Comparison of ENCODE assay signal across 19 mouse cellular contexts in the genomic region with DNA sequence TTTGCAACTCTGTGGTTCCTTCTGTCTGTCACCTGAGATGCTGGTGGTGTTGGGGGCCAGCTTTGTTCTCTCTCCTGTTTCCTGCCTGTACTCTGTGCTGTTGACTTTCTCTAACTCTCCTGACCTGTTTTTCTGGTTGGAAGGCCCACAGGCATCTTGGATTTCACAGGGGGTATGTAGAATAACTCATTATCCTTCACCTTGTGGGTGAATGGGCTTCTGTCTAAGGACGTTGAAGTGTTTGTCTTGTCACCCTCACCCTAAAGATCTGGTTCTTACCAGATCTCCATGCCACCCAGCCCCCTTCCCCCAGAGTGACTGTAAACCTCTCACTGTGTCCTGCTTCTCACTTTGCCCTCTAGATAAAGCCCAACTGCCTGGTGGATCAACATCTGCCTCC. TPM values are rescaled to one million over a fixed set of nuclear protein-coding genes. Genes with fewer than 3 reads are reported as not detected.
DNase-seq lines count a peak whose midpoint lies in the region; ATAC-seq and TF ChIP-seq lines count a peak whose summit lies in the region.
"Had no signal": no experiment of that assay in that cellular context is flagged by ENCODE, and none has a peak within 500 bp of the region (broad histone marks: within the 10 kb centered on the region; RNA-seq: fewer than 3 reads in every experiment).

No protein-coding gene starts in this region.

- 56% methylated on average over 1 of the region's 1 CpGs for WGBS in kidney, embryonic 15.5 days
- WGBS in limb, embryonic 15.5 days = 72% methylated on average over 1 of the region's 1 CpGs

- no peak for DNase-seq in kidney, adult 8-10 months
- no peak for DNase-seq in frontal cortex, postnatal 36 days (ENCODE audit: low spot score in 2 of 2)
- no peak for DNase-seq in cerebellum, postnatal 25 days
- no peak for DNase-seq in heart, postnatal 10 days
- DNase-seq: cerebellum, postnatal 10 days; gastrocnemius, postnatal 36 days; heart, postnatal 14 days; kidney, adult 18-20 months; lung, postnatal 36 days had no signal

- no peak overlapping the region for H3K4me3 ChIP-seq in kidney, embryonic 15.5 days (replicated peaks)
- H3K4me3 ChIP-seq in ES-Bruce4 (ENCODE audit: low read depth, low read length) = no peak overlapping the region
- no peak overlapping the region for H3K4me3 ChIP-seq in bone marrow macrophage, adult 2 months (ENCODE audit: insufficient read depth, low read length)
- no peak overlapping the region for H3K4me3 ChIP-seq in limb, embryonic 15.5 days
- H3K4me3 ChIP-seq: heart, embryonic 10.5 days; layer of hippocampus, adult 2 months; liver, embryonic 12.5 days; midbrain, embryonic 12.5 days had no signal

- intact Hi-C loops in heart, postnatal 10 days (cut with DNase I) = no loop called here

- peak; percentile 59; the same call in 1 of the 2 replicates for ATAC-seq in kidney, embryonic 15.5 days (replicated peaks; ENCODE audit: low FRiP score)
- ATAC-seq in limb, embryonic 15.5 days (ENCODE audit: insufficient number of reproducible peaks, low FRiP score, low TSS enrichment, low read depth) = no peak
- ATAC-seq: liver, embryonic 12.5 days had no signal

- peak; percentile 53 for TF ChIP-seq EP300 in ES-Bruce4 (IDR thresholded peaks at IDR 0.05; ENCODE audit: insufficient read depth, low read depth, low read length)

- no peak for TF ChIP-seq CTCF in ES-Bruce4 (IDR thresholded peaks at IDR 0.05; ENCODE audit: low read depth, low read length)
- TF ChIP-seq CTCF in bone marrow macrophage, adult 2 months (IDR thresholded peaks at IDR 0.05; ENCODE audit: low read depth, low read length) = no peak

- TF ChIP-seq POLR2A in ES-Bruce4 (IDR thresholded peaks at IDR 0.05; ENCODE audit: insufficient read depth, low read length) = no peak
- no peak for TF ChIP-seq POLR2A in bone marrow macrophage, adult 2 months (IDR thresholded peaks at IDR 0.05; ENCODE audit: borderline replicate concordance, low read depth, low read length)

- no peak overlapping the region for H3K9ac ChIP-seq in kidney, embryonic 15.5 days
- no peak overlapping the region for H3K9ac ChIP-seq in ES-Bruce4 (ENCODE audit: low read depth, poor library complexity, severe bottlenecking)
- H3K9ac ChIP-seq in limb, embryonic 15.5 days = no peak overlapping the region
- H3K9ac ChIP-seq: hindbrain, embryonic 14.5 days; liver, embryonic 12.5 days; midbrain, embryonic 12.5 days had no signal

- peaks cover 100% of the 10 kb centered on the region for H3K36me3 ChIP-seq in kidney, embryonic 15.5 days
- H3K36me3 ChIP-seq in ES-Bruce4 (ENCODE audit: control insufficient read depth, insufficient read depth, low read length, poor library complexity, severe bottlenecking) = peaks cover 24% of the 10 kb centered on the region
- peaks cover 94% of the 10 kb centered on the region for H3K36me3 ChIP-seq in limb, embryonic 15.5 days

- no peaks in the 10 kb centered on the region for H3K9me3 ChIP-seq in kidney, embryonic 15.5 days (replicated peaks)
- H3K9me3 ChIP-seq in ES-Bruce4 (replicated peaks; ENCODE audit: control insufficient read depth, insufficient read depth, low read length, poor library complexity, severe bottlenecking) = no peaks in the 10 kb centered on the region
- H3K9me3 ChIP-seq in limb, embryonic 15.5 days = no peaks in the 10 kb centered on the region
- H3K9me3 ChIP-seq: heart, embryonic 10.5 days; liver, embryonic 12.5 days; midbrain, embryonic 12.5 days had no signal

- H3K27me3 ChIP-seq in kidney, embryonic 15.5 days = no peaks in the 10 kb centered on the region
- H3K27me3 ChIP-seq in ES-Bruce4 (ENCODE audit: control insufficient read depth, insufficient read depth, low read length, poor library complexity, severe bottlenecking) = no peaks in the 10 kb centered on the region
- H3K27me3 ChIP-seq in limb, embryonic 15.5 days = no peaks in the 10 kb centered on the region
- H3K27me3 ChIP-seq: liver, embryonic 12.5 days; midbrain, embryonic 12.5 days; Patski had no signal

- no peaks in the 10 kb centered on the region for H3K4me1 ChIP-seq in kidney, embryonic 15.5 days
- peaks cover 8% of the 10 kb centered on the region for H3K4me1 ChIP-seq in ES-Bruce4 (ENCODE audit: control insufficient read depth, insufficient read depth, low read length)
- H3K4me1 ChIP-seq in bone marrow macrophage, adult 2 months (ENCODE audit: control insufficient read depth, insufficient read depth, low read length) = peaks cover 62% of the 10 kb centered on the region
- no peaks in the 10 kb centered on the region for H3K4me1 ChIP-seq in limb, embryonic 15.5 days
- H3K4me1 ChIP-seq: heart, embryonic 10.5 days; midbrain, embryonic 12.5 days had no signal

- no peak overlapping the region for H3K4me2 ChIP-seq in kidney, embryonic 15.5 days
- no peak overlapping the region for H3K4me2 ChIP-seq in limb, embryonic 15.5 days
- H3K4me2 ChIP-seq: hindbrain, embryonic 14.5 days; liver, embryonic 12.5 days; midbrain, embryonic 12.5 days had no signal

- H3K27ac ChIP-seq in kidney, embryonic 15.5 days = no peak overlapping the region
- H3K27ac ChIP-seq in ES-Bruce4 (ENCODE audit: insufficient read depth, low read length) = peak overlapping the region; percentile 81
- H3K27ac ChIP-seq in bone marrow macrophage, adult 2 months (ENCODE audit: insufficient read depth, low read depth, low read length) = peak overlapping the region; percentile 92
- H3K27ac ChIP-seq in limb, embryonic 15.5 days = 0 out of 2 replicates have a peak overlapping the region, but pooled peaks have one; percentile 60
- H3K27ac ChIP-seq: heart, embryonic 10.5 days; hindbrain, embryonic 14.5 days; layer of hippocampus, adult 2 months; liver, embryonic 12.5 days; midbrain, embryonic 12.5 days had no signal

RNA-seq across cellular contexts. Expression of a gene that starts 10.0 kb away (rescaled TPM):
- polyA plus RNA-seq in kidney, embryonic 15.5 days (2015; fragmentation: Nextera tagmentation; extraction: Ambion mirVana) = 481 and 542 TPM in 2 replicates
- polyA plus RNA-seq in ES-Bruce4 (2011; ENCODE audit: insufficient read depth, insufficient read length, low read depth, missing spikeins) = 249 and 270 TPM in 2 replicates
- 312 and 343 TPM in 2 replicates for polyA plus RNA-seq in bone marrow macrophage, adult 2 months (2012; ENCODE audit: insufficient read depth, insufficient read length, missing spikeins)
- polyA plus RNA-seq in limb, embryonic 15.5 days (2015; fragmentation: Nextera tagmentation; extraction: Ambion mirVana) = 411 and 464 TPM in 2 replicates
- total RNA-seq in heart, postnatal 10 days (2021) = 100 to 1,000 TPM; 114 to 133 TPM

RNA-seq across cellular contexts. Expression of a gene that starts 24.3 kb away (rescaled TPM):
- polyA plus RNA-seq in kidney, embryonic 15.5 days (2015; fragmentation: Nextera tagmentation; extraction: Ambion mirVana) = 2.3 and 2.5 TPM in 2 replicates
- 2.5 and 3.9 TPM in 2 replicates for polyA plus RNA-seq in ES-Bruce4 (2011; ENCODE audit: insufficient read depth, insufficient read length, low read depth, missing spikeins)
- polyA plus RNA-seq in bone marrow macrophage, adult 2 months (2012; ENCODE audit: insufficient read depth, insufficient read length, missing spikeins) = 172 and 173 TPM in 2 replicates
- 2.9 and 3.5 TPM in 2 replicates for polyA plus RNA-seq in limb, embryonic 15.5 days (2015; fragmentation: Nextera tagmentation; extraction: Ambion mirVana)
- 1 to 10 TPM; 3.4 to 3.5 TPM for total RNA-seq in heart, postnatal 10 days (2021)

Comparison
In these comparisons a context has a peak if more than half of its experiments do, and no peak if none do; other contexts are left out.
1. RNA of a gene that starts 24.3 kb away (polyA plus RNA-seq): 172 to 173 TPM in bone marrow macrophage, adult 2 months; 2.9 to 3.5 TPM in limb, embryonic 15.5 days, 2.5 to 3.9 TPM in ES-Bruce4 and 2.3 to 2.5 TPM in kidney, embryonic 15.5 days; every median in the first group is over 10 times any median in the second.